In the genomic region with DNA sequence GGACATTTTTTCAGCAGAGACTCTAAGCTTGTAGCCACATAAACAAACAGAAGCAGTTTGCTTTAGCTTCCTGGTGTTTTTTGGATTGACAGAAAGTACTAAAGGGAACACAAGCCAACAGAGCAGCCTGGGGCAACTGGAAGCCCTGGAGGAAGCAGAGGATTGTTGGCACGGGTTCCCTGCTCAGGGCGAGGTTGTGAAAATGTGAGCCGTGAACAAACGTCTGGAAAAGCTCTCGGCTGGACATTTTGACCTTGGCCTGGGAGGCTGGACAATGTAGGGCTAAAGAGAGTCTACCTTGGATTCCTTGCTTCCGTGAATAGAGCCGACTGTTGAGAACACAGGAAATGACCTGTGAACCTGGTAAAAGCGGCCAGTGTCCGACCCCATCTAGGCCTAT, we compare ENCODE assay signal across 13 mouse cellular contexts.
DNase-seq lines count a peak whose midpoint lies in the region; ATAC-seq and TF ChIP-seq lines count a peak whose summit lies in the region.
"Had no signal": no experiment of that assay in that cellular context is flagged by ENCODE, and none has a peak within 500 bp of the region (broad histone marks: within the 10 kb centered on the region; RNA-seq: fewer than 3 reads in every experiment).

No protein-coding gene starts in this region.

- H3K36me3 ChIP-seq in hindbrain, postnatal 0 days (ENCODE audit: insufficient read depth, low read length): no peaks in the 10 kb centered on the region
- H3K36me3 ChIP-seq in hindbrain, embryonic 16.5 days (ENCODE audit: control insufficient read depth, insufficient read depth, low read length): no peaks in the 10 kb centered on the region
- H3K36me3 ChIP-seq in lung, postnatal 0 days (ENCODE audit: insufficient read depth, low read length): no peaks in the 10 kb centered on the region
- H3K36me3 ChIP-seq in liver, embryonic 11.5 days (ENCODE audit: control insufficient read depth, insufficient read depth, low read length): no peaks in the 10 kb centered on the region
- H3K36me3 ChIP-seq: G1E; heart, embryonic 13.5 days had no signal

- DNase-seq in hindbrain, postnatal 0 days (ENCODE audit: low spot score): peak; percentile 29
- peak; percentile 17 for DNase-seq in adrenal gland, adult 8-10 months
- DNase-seq in brain, adult 2 months (ENCODE audit: low read depth, low spot score): peak; percentile 10
- peak; percentile 7 for DNase-seq in lung, postnatal 0 days (ENCODE audit: low spot score)
- DNase-seq in liver, embryonic 11.5 days (ENCODE audit: low spot score): no peak
- no peak for DNase-seq in thymus, postnatal 25 days
- DNase-seq: forebrain, postnatal 0 days; layer of hippocampus, adult 9-11 months; right cerebral cortex, postnatal 14 days had no signal

- 62% methylated on average over 9 of the region's 9 CpGs for WGBS in hindbrain, postnatal 0 days
- 68% methylated on average over 9 of the region's 9 CpGs for WGBS in hindbrain, embryonic 16.5 days
- WGBS in lung, postnatal 0 days: 28% methylated on average over 9 of the region's 9 CpGs
- WGBS in liver, embryonic 11.5 days: 75% methylated on average over 9 of the region's 9 CpGs

- no peak for TF ChIP-seq CTCF in hindbrain, postnatal 0 days (IDR thresholded peaks at IDR 0.05; ENCODE audit: low read depth)
- no peak for TF ChIP-seq CTCF in lung, postnatal 0 days (IDR thresholded peaks at IDR 0.05)

- H3K27ac ChIP-seq in hindbrain, postnatal 0 days: no peak overlapping the region
- no peak overlapping the region for H3K27ac ChIP-seq in hindbrain, embryonic 16.5 days (ENCODE audit: low read depth, low read length)
- no peak overlapping the region for H3K27ac ChIP-seq in lung, postnatal 0 days (ENCODE audit: low read length)
- no peak overlapping the region for H3K27ac ChIP-seq in liver, embryonic 11.5 days (ENCODE audit: low read depth, low read length)
- H3K27ac ChIP-seq: heart, embryonic 13.5 days had no signal

- H3K27me3 ChIP-seq in hindbrain, postnatal 0 days (ENCODE audit: insufficient read depth, low read length): no peaks in the 10 kb centered on the region
- H3K27me3 ChIP-seq in hindbrain, embryonic 16.5 days (replicated peaks; ENCODE audit: control insufficient read depth, insufficient read depth, low read length): no peaks in the 10 kb centered on the region
- no peaks in the 10 kb centered on the region for H3K27me3 ChIP-seq in lung, postnatal 0 days (replicated peaks; ENCODE audit: insufficient read depth, low read length)
- no peaks in the 10 kb centered on the region for H3K27me3 ChIP-seq in liver, embryonic 11.5 days (replicated peaks; ENCODE audit: control insufficient read depth, insufficient read depth, low read length)
- H3K27me3 ChIP-seq: heart, embryonic 13.5 days had no signal

- H3K4me3 ChIP-seq in hindbrain, postnatal 0 days (ENCODE audit: low read length): no peak overlapping the region
- no peak overlapping the region for H3K4me3 ChIP-seq in hindbrain, embryonic 16.5 days (ENCODE audit: low read length)
- no peak overlapping the region for H3K4me3 ChIP-seq in lung, postnatal 0 days (ENCODE audit: low read depth, low read length)
- no peak overlapping the region for H3K4me3 ChIP-seq in liver, embryonic 11.5 days (ENCODE audit: low read depth, low read length)
- H3K4me3 ChIP-seq: heart, embryonic 13.5 days; megakaryocyte, embryonic 14.5 days had no signal

- no peaks in the 10 kb centered on the region for H3K9me3 ChIP-seq in hindbrain, postnatal 0 days (ENCODE audit: low read length)
- no peaks in the 10 kb centered on the region for H3K9me3 ChIP-seq in hindbrain, embryonic 16.5 days (ENCODE audit: control insufficient read depth, low read length)
- H3K9me3 ChIP-seq in lung, postnatal 0 days (ENCODE audit: low read length): no peaks in the 10 kb centered on the region
- H3K9me3 ChIP-seq in liver, embryonic 11.5 days (ENCODE audit: control insufficient read depth, low read length): no peaks in the 10 kb centered on the region
- H3K9me3 ChIP-seq: G1E; heart, embryonic 13.5 days; megakaryocyte, embryonic 14.5 days had no signal

- no peaks in the 10 kb centered on the region for H3K4me1 ChIP-seq in hindbrain, postnatal 0 days (ENCODE audit: insufficient read depth, low read length)
- no peaks in the 10 kb centered on the region for H3K4me1 ChIP-seq in hindbrain, embryonic 16.5 days (ENCODE audit: control insufficient read depth, insufficient read depth, low read depth, low read length)
- no peaks in the 10 kb centered on the region for H3K4me1 ChIP-seq in lung, postnatal 0 days (ENCODE audit: insufficient read depth, low read depth, low read length)
- no peaks in the 10 kb centered on the region for H3K4me1 ChIP-seq in liver, embryonic 11.5 days (replicated peaks; ENCODE audit: control insufficient read depth, insufficient read depth, low read length)
- H3K4me1 ChIP-seq: megakaryocyte, embryonic 14.5 days had no signal

- H3K9ac ChIP-seq in hindbrain, postnatal 0 days (replicated peaks; ENCODE audit: low read length): no peak overlapping the region
- no peak overlapping the region for H3K9ac ChIP-seq in hindbrain, embryonic 16.5 days (ENCODE audit: low read depth, low read length)
- H3K9ac ChIP-seq in lung, postnatal 0 days (replicated peaks; ENCODE audit: low read depth): no peak overlapping the region
- no peak overlapping the region for H3K9ac ChIP-seq in liver, embryonic 11.5 days (ENCODE audit: low read depth, low read length)
- H3K9ac ChIP-seq: forebrain, postnatal 0 days; heart, embryonic 13.5 days had no signal

- no peak overlapping the region for H3K4me2 ChIP-seq in hindbrain, postnatal 0 days (ENCODE audit: low read depth, low read length)
- H3K4me2 ChIP-seq in hindbrain, embryonic 16.5 days (ENCODE audit: low read length): no peak overlapping the region
- H3K4me2 ChIP-seq in lung, postnatal 0 days (replicated peaks; ENCODE audit: low read depth, low read length): no peak overlapping the region
- no peak overlapping the region for H3K4me2 ChIP-seq in liver, embryonic 11.5 days
- H3K4me2 ChIP-seq: heart, embryonic 13.5 days had no signal

- no peak for ATAC-seq in hindbrain, postnatal 0 days
- ATAC-seq in hindbrain, embryonic 16.5 days: no peak
- ATAC-seq in lung, postnatal 0 days: no peak
- ATAC-seq in liver, embryonic 11.5 days (replicated peaks; ENCODE audit: low FRiP score): no peak
- ATAC-seq: forebrain, postnatal 0 days had no signal

- no peak for TF ChIP-seq EP300 in lung, postnatal 0 days (IDR thresholded peaks at IDR 0.05)

Comparison
In these comparisons a context has a peak if more than half of its experiments do, and no peak if none do; other contexts are left out.
1. DNase-seq: peak in hindbrain, postnatal 0 days (single experiment), adrenal gland, adult 8-10 months (single experiment), brain, adult 2 months (single experiment) and lung, postnatal 0 days (single experiment); none in liver, embryonic 11.5 days (single experiment) and thymus, postnatal 25 days (single experiment).